Mouse (Mus musculus) gastrocnemius, adult 18-20 months (tissue): ENCODE measurements around the gene Mta3. TPM values are rescaled to one million over a fixed set of nuclear protein-coding genes. Genes with fewer than 3 reads are reported as not detected.
"Not testable (repeated sequence)": the region's sequence is repeated elsewhere in the genome, so short reads cannot be mapped to it uniquely, and the experiment has no call there.

Experiments used
- DNase-seq: peaks from one replicate; pipeline ENCODE4 v3.0.0; 2021; ENCODE audit warnings: low spot score
- total RNA-seq, 2 experiments: library from RNA; stranded (reverse); gene quantifications; 2 replicates each; pipeline ENCODE4 v1.2.3; 2021

Gene Mta3
- total RNA-seq, 2 experiments from 2014 or later = 7.9 to 8.4 TPM

DNA sequence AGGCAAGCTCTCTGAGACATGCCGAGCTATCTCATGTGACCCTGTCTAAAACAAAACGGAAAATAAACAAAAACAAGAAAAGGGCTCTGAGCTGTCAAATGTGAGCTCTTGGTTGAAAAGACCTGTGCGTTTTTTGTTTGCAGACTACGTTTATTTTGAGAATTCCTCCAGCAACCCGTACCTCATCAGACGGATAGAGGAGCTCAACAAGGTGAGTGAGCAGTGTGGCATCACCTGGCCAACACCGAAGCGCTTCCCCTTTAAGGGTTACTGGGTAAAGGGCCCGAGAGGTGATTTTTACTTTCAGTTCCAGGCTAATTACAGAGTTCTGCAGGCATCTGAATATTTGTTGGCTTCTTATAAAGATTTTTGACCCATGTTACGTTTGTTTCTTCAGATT, 2.3 kb downstream of the Mta3 start:
- no peak for DNase-seq

DNA sequence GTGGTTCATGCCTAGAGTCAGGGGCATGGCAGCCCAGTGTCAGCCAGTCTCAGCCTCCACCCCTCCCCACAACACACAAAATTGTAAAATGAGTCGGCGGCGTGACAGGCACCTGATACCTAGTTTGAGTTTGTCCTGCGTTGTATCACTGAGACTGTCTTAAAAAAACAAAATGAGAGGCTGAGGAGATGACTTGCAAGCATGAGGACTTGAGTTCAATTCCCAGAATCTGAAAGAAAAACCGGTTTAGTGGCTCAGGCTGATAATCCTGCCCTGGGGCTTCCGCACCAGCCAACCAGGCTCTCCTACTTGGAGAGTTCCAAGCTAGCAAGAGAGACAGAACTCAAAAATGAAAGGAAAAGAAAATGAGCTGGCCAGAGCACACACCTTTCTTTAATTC, 2.9 kb downstream of the Mta3 start:
- DNase-seq = no peak

- not testable (repeated sequence) for DNase-seq
Observed at GRCm38 (mm10) chr17:83709517-83709916, 3.6 kb downstream of the Mta3 start.

DNA sequence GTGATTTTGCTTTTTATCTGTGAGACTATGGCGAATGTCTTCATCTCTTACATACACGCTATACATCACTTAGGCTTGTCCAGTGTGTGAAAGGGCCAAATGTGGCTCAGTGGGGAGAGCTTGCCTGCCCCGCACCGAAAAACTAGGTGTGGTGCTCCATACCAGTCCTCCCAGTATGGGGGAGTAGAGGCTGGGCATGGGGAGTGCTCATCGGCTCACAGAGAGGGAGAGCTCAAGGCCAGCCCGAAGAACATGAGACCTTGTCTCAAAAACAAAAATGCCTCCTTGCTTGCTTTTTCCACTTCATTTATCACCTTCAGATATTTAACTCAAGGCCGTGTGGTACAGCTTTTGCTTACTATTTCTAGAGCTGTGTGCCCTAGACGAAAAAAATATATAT, 4.7 kb downstream of the Mta3 start:
- no peak for DNase-seq

DNA sequence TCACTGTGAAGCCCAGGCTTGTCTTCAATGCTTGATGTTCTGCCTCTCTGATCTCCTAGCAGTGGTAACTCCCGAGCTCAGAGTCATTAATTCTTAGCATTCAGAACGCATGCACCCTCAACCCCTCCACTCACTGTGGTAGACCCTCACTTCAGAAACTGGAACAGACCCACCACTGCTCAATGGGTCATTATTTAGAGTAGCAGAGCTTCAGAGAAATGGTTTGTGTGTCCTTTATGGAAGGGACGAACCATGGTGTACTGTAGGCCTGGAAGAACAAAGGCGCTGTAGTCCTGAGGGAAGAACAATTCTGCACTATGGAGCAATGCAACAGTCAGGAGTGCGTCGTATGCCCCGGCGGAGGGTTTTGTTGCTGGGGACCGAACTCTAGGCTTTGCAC, 6.4 kb downstream of the Mta3 start:
- no peak for DNase-seq

GRCm38 (mm10) chr17:83720449-83720848, 14.5 kb downstream of the Mta3 start:
- DNase-seq = no peak

GRCm38 (mm10) chr17:83721157-83721556, 15.2 kb downstream of the Mta3 start:
- no peak for DNase-seq

DNA sequence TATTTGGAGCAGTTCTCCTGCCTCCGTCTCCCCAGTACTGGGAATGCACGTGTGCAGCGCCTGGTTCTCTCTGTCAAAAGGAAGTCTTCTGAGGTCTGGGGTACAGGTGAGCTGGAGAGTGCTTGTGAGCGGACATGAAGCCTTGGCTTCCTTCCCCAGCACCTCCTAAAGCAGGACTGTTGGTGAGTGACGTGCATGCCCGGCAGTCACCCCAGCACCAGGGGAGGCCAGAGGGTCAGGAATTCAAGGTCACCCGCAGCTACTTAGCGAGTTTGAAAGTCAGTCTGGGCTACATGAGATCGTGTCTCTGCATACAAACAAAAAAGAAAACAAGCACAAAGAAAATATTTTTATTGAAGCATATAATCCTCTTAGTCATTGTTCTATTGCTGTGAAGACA, 17.1 kb downstream of the Mta3 start:
- DNase-seq = no peak

DNA sequence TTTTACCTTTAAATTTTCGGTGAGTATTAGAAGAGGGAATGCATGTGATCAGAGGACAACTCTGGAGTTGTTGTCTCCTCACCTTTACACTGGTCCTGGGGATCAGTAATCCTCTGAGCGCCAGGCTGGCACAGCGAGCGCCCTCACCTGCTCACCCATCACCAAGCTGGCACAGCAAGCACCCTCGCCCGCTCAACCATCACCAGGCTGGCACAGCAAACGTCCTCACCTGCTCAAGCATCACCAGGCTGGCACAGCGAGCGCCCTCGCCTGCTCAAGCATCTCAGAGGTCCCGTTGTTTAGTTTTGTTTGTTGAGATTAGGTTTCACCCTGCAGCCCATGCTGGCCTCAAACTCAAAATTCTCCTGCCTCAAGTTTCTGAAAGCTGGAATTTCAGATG, 20.5 kb downstream of the Mta3 start:
- DNase-seq = no peak

- no peak for DNase-seq
Observed at GRCm38 (mm10) chr17:83727707-83728106, 21.7 kb downstream of the Mta3 start.

DNA sequence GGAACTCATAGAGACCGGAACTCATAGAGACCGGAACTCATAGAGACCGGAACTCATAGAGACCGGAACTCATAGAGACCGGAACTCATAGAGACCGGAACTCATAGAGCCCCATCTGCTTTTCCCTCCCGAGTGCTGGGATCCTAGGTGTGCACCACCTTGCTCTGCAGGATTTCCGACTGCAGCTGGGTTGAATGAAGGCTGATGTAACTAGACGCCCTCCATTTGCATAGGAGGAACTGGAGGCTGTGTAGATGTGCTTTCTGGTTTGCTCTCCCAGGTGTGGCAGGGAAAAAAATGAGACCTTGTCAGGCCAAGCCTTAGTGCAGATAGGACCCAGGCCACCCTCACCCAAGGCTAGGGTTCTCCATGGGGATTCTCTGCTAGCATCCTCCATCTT, 23.1 kb downstream of the Mta3 start:
- no peak for DNase-seq

GRCm38 (mm10) chr17:83730123-83730522, 24.2 kb downstream of the Mta3 start:
- no peak for DNase-seq

DNA sequence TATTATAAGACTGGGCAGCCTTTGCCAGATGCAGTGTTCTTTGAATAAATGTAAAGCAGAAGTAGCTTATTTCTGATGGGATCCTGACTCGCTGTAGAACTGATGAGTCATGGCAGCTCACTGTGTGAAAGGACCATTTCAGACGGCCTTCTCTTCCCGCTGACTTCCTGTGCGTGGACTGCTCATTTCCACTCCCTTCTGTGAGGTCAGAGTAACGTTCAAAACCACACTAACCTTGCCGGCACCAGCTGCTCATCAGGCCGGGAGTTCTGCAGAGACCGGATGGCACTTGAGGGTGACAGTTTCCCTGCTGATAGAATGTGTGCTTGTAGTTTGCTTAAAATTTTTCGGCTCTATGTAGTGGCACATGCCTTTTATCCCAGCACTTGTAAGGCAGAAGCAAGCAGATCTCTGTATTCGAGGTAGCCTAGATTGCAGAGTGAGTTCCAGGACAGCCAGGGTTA, 26.2 kb downstream of the Mta3 start:
- DNase-seq = peak; percentile 11

DNA sequence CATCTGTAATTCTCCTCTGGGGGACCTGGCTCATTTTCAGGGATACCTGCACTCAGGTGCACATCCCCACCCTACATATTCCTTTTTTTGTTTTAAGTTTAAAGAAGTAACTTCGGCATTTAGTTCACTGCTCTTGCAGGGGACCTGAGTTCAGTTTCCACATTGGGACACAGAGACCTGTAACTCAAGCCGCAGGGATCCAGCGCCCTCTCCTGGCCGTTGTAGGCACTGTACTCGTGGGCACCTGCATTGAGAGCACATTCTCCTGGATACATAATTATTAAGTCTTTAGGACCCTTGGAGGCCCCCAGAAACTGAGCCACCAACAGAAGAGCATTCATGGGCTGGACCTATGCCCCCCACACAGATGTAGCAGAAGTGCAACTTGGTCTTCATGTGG, 26.8 kb downstream of the Mta3 start:
- DNase-seq = peak; percentile 38

- DNase-seq = no peak
Observed at GRCm38 (mm10) chr17:83736701-83737100, 30.7 kb downstream of the Mta3 start.

- DNase-seq = no peak
Observed at GRCm38 (mm10) chr17:83737775-83738174, 31.8 kb downstream of the Mta3 start.

DNA sequence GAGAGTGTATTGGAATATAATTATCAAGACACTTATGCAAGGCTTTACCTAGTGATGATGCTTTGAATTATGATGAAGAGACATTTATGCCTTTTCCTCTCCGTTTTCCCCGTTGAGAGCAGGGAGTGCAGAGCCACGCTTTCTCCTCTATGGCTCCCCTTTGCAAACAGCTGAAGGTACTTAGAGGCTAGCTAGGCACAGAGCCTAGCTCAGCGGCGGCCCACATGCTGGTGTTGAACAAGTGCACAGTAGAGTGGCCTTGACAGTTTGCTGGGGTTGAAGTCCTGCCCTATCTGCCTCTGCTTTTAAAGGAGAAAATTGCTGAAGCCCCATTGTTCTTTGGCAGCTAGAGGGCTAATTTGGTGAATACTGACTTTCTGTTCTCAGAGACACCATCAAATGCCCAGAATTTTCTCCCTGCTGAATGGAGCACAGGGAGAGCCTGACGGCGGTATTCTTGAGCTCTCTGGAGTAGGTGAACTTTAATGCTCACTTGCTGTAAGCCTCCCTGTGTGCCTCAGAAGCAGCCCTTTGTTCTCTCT, 34.2 kb downstream of the Mta3 start:
- DNase-seq = no peak

DNA sequence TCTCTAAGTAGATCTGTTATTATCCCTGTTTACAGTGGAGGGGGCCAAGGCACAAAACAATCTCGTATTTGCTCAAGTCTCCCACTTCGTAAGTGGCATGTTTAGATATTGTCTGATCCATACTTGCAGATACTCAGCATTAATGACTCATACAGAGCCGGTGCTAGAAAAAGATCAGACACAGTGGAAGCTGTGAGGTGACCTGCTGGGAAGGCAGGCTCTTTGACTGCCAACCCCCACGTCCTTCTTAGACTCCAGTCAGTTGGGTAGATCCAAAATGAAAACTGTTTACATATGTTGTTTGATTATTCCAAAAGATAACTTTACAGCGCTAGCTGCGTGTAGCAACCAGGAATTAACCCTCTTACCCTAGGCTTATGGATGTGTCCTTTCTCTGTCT, 35.3 kb downstream of the Mta3 start:
- no peak for DNase-seq

DNA sequence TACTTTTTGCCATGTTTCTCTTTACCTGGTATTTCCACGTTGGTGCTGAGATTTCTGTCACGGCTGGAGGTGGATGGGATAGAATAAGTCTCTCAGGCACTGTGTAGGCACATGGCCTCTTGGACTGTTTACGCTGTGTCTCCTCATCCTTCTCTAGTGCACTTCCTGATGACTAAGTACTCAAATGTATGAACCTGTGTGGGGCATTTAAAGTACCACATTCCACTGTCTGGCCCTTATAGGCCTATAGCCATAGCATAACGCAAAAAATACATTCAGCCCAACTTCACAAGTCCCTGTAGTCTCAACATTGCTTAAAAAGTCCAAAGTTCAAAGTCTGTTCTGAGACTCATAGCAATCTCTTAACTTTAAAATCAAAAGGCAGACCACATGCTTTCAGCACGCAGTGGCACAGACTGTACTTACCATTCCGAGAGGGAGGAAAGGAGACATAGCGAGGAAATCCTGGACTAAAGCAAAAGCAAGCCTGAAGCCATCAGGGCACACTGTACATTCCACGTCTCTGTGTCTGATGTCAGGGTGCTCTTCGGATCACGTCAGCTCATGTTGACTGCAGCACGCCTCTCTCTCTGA, 38.4 kb downstream of the Mta3 start:
- DNase-seq = no peak

DNA sequence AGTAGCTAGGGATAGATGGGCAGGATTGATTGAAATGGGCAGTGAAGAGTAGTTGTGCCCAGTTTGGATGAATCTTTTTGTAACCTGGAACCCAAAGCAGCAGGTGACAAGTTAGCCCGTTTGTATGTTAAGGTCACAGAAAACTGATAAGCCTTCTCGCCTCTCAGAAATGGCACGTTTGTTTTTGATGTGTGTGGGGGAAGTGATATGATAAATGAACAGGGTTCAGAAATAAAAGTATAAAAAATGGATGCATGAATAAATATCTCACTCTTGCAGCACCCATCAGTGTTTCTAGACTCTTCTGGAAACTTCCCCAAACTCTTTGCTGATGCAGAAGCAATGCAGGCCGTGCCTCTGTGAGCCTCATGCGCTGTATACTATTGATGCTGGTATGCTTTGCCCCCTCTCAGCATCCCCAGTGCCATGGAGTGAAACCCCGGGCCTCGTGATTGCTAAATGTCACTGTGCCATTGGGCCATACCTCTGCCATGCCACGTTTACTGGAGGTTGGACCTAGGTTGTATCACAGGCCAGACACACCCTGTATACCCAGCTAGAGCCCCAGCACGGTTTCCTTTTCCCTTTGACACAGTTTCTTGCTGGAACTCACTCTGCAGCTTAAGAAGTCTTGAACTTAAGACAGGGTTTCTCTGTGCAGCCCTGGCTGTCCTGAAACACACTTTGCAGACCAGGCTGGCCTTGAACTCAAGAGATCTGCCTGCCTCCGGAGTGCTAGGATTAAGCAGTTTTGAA, 41.6 kb downstream of the Mta3 start:
- DNase-seq = no peak

DNA sequence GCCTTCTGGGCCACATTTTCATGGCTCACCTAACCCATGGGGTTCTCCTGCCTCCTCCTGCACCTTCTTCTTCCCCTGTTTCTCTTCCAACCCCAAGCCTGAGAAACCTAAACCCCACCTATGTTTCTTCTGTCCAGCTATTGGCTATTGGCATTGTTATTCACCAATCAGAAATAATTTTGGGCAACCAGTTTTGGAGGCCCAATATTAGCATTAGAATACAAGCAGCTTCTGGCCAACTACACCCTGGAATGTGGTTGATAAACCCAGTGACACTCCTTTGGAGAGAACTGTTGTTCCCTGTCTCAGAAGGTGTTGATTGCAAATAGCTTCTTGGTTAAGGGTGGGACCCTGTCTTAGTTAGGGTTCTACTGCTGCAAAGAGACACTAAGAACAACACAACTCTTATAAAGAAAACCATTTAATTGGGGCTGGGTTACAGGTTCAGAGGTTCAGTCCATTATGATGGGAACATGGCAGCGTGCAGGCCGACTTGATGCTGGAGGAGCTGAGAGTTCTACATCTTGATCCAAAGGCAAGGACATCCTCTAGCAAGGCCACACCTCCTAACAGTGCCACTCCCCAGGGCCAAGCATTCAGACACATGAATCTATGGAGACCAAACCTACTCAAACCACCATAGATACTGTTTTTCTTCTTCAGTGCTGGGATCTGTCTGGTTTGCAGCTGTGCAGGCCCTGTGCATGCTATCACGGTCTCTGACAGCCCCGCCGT, 44.4 kb downstream of the Mta3 start:
- no peak for DNase-seq
